Mouse (Mus musculus): Measurements from ENCODE around the gene Ifi35. TPM values are rescaled to one million over a fixed set of nuclear protein-coding genes. Genes with fewer than 3 reads are reported as not detected.
"Not testable (repeated sequence)": the region's sequence is repeated elsewhere in the genome, so short reads cannot be mapped to it uniquely, and the experiment has no call there.

Ifi35 gene
- total RNA-seq, 2 experiments from 2014 or later: 2.4 to 3.5 TPM

DNA sequence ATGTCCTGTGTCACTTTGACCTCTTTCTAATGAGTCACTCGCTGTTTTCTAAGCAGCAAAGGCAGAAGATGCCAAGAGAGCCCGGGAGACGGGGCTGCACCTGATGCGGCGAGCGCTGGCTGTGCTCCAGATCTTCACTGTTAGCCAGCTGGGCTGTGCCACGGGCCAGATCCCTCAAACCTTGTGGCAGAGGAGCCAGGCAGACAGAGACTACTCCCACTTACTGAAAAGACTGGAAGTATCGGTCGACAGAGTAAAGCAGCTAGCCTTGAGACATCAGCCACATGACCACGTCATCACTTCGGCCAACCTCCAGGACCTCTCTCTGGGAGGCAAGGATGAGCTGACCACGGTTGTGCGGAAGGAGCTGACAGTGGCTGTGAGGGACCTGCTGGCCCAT, 14.8 kb upstream of the Ifi35 start:
- no peak for DNase-seq (ENCODE audit: low spot score in 2 of 2)
- no peak overlapping the region for H3K4me3 ChIP-seq
- no peak for TF ChIP-seq CTCF (conservative IDR thresholded peaks at IDR 0.05)
- no peak overlapping the region for H3K27ac ChIP-seq

DNA sequence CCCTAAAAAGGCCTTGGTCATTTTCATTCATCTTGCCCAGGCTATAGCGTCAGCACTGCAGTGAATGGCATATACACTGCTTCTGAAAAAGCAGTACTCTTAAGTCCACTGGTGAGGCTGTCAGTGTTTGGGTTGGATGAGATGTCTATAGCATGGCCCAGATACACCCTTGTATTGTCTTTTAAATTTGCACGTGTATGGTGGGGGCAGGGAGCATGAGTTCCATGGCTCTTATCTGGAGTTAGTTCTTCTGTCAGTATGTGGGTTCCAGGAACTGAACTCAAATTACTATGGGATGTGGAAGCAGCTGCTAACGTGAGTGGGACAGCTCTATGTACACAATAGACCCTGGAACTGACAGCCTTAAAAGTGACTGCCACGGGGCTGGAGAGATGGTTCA, 12.4 kb upstream of the Ifi35 start:
- no peak for DNase-seq (ENCODE audit: low spot score in 2 of 2)
- TF ChIP-seq CTCF (conservative IDR thresholded peaks at IDR 0.05): no peak
- H3K27ac ChIP-seq: no peak overlapping the region
- H3K4me3 ChIP-seq: no peak overlapping the region

- no peak for DNase-seq (ENCODE audit: low spot score in 2 of 2)
- no peak for TF ChIP-seq CTCF (conservative IDR thresholded peaks at IDR 0.05)
- no peak overlapping the region for H3K27ac ChIP-seq
- no peak overlapping the region for H3K4me3 ChIP-seq
These were observed 11.3 kb upstream of the Ifi35 start for GRCm38 (mm10) chr11:101436916-101437315.

DNA sequence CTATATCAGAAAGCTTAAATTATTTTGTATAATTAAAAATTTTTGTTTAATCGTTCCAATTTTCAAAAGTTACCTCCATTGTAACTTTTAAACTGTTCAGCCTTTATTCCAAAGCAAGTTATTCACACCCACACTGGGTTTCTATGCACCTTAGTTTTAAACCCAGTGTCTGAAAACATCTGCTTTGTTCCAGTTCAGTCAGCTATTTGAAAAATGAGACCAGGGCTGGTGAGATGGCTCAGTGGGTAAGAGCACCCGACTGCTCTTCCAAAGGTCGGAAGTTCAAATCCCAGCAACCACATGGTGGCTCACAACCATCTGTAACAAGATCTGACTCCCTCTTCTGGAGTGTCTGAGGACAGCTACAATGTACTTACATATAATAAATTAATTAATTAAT, 10.2 kb upstream of the Ifi35 start:
- not testable (repeated sequence) for DNase-seq (ENCODE audit: low spot score in 2 of 2); H3K27ac ChIP-seq; H3K4me3 ChIP-seq

GRCm38 (mm10) chr11:101441450-101442126, 6.6 kb upstream of the Ifi35 start:
- not testable (repeated sequence) for H3K27ac ChIP-seq; DNase-seq (ENCODE audit: low spot score in 2 of 2); H3K4me3 ChIP-seq

DNA sequence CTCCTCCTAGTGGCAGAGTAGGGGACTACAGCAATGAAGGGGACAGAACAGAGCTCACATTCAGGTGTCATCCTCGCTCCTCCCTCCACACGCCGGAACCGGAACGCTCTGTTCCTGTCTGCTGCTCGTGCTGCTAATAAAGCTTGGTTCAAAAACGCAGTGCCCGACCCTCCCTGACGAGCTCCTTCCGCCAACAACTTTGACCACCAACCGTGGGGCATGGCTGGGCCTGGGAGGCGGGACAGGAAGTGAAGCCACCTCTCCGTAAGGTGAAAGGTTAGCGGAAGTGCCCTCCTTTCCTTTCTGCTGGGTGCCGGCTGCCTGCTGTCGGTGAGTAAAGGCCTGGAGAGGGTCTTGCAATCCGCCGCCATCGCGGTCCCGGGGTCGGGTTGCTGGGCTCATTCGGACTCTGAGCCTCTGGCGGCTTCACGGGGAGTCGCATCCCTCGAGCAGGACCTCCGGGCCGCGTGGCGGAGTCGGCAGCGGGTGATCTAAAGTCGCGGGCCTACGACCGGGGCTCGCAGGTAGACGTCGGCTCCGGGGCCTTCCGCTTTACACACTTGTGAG, 6.0 kb upstream of the Ifi35 start, which contains the start of gene Rpl27:
Gene Rpl27 (plus strand): TSS at position 172 of the 567 bp plus-strand sequence.
- Histone ChIP-seq H3K4me3 (peak within 1 kb of the TSS; percentile 71), H3K27ac (peak within 1 kb of the TSS; percentile 95)
- peak; percentile 69 for TF ChIP-seq CTCF (conservative IDR thresholded peaks at IDR 0.05)
- DNase-seq (ENCODE audit: low spot score in 2 of 2): peak; percentile 96 to 99

DNA sequence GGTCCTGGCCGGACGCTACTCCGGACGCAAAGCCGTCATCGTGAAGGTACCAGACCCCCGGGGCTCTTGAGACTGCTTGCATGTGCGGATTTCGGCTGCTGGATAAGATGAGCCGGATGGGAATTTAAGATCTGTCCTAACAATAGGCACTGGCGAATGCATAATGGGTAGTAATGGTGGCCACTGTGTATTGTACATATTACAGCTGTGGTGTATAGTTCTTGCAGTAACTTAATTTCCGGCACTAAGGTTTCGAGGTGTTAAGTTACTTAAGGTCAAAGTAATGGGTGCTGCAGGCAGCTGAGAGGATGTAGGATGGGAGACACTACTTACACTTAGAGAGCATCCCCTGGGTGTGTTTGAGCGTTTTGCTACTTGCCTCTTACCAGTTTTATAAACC, 5.4 kb upstream of the Ifi35 start:
- Histone ChIP-seq H3K4me3 (peak overlapping the region; percentile 71), H3K27ac (peak overlapping the region; percentile 95)
- no peak for DNase-seq (ENCODE audit: low spot score in 2 of 2)
- TF ChIP-seq CTCF (conservative IDR thresholded peaks at IDR 0.05): no peak

GRCm38 (mm10) chr11:101446319-101446718, 1.9 kb upstream of the Ifi35 start:
- no peak for TF ChIP-seq CTCF (conservative IDR thresholded peaks at IDR 0.05)

GRCm38 (mm10) chr11:101446860-101447259, 1.3 kb upstream of the Ifi35 start:
- not testable (repeated sequence) for DNase-seq (ENCODE audit: low spot score in 2 of 2); H3K4me3 ChIP-seq; H3K27ac ChIP-seq

More at GRCm38 (mm10) chr11:101446319-101446718, 1.9 kb upstream of the Ifi35 start:
- DNase-seq (ENCODE audit: low spot score in 2 of 2): no peak
- no peak overlapping the region for H3K27ac ChIP-seq
- no peak overlapping the region for H3K4me3 ChIP-seq

- H3K27ac ChIP-seq: no peak overlapping the region
These were observed 421 bp upstream of the Ifi35 start for GRCm38 (mm10) chr11:101447786-101448185.

GRCm38 (mm10) chr11:101448899-101449298, 692 bp downstream of the Ifi35 start:
- Histone ChIP-seq H3K27ac (no peak overlapping the region; the same call in 1 of the 2 replicates), H3K4me3 (peak overlapping the region; percentile 46)
- TF ChIP-seq CTCF (conservative IDR thresholded peaks at IDR 0.05): no peak
- DNase-seq (ENCODE audit: low spot score in 2 of 2): no peak

More at GRCm38 (mm10) chr11:101447786-101448185, 421 bp upstream of the Ifi35 start:
- DNase-seq (ENCODE audit: low spot score in 2 of 2): no peak
- no peak overlapping the region for H3K4me3 ChIP-seq
- TF ChIP-seq CTCF (conservative IDR thresholded peaks at IDR 0.05): no peak

DNA sequence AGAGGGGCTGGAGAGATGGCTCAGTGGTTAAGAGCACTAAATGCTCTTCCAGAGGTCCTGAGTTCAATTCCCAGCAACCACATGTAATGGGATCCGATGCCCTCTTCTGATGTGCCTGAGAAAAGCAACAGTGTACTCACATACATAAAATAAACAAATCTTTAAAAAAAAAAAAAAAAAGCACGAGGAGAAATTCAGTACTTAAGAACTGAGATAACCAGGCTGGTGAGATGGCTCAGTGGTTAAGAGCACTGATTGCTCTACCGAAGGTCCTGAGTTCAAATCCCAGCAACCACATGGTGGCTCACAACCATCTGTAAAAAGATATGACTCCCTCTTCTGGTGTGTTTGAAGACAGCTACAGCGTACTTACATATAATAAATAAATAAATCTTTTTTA, 1.4 kb downstream of the Ifi35 start:
- not testable (repeated sequence) for H3K27ac ChIP-seq; H3K4me3 ChIP-seq; DNase-seq (ENCODE audit: low spot score in 2 of 2)

DNA sequence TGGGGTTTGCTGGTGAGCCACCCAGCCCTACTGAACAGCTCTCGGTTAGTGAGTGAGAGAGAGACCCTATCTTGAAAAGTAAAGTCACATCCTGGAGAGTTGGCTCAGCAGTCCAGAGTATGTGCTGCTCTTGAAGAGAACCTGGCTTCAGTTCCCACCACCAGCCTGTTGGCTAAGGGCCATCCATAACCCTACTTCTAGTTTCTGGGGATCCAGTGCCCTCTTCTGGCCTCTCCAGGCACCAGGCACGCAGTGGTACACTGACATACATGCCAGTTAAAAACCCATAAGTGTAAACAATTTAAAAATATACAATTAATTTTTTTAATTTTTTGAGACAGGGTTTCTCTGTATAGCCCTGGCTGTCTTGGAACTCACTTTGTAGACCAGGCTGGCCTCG, 2.2 kb downstream of the Ifi35 start:
- TF ChIP-seq CTCF (conservative IDR thresholded peaks at IDR 0.05): peak; percentile 39
- Histone ChIP-seq H3K27ac (no peak overlapping the region), H3K4me3 (no peak overlapping the region)
- no peak for DNase-seq (ENCODE audit: low spot score in 2 of 2)

DNA sequence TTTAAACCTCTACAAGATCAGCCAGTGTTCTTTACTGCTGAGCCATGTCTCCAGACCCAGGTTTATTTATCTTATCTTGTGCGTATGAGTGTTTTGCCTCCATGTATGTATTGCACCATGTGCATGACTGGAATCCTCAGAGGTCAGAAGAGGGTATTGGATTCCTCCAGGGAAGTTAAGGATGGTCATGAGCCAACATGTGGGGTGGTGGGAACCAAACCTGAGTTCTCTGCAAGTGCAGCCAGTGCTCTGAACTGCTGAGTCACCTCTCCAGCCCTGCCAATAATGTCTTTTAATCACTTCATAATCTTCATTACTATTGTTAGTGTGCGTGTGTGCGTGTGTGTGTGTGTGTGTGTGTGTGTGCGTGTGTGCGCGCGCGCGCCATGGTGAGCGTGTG, 3.3 kb downstream of the Ifi35 start:
- H3K27ac ChIP-seq: no peak overlapping the region
- H3K4me3 ChIP-seq: no peak overlapping the region
- no peak for TF ChIP-seq CTCF (conservative IDR thresholded peaks at IDR 0.05)
- no peak for DNase-seq (ENCODE audit: low spot score in 2 of 2)
